Mouse (Mus musculus) midbrain, embryonic 10.5 days (tissue): ENCODE measurements around the gene Glrp1. TPM values are rescaled to one million over a fixed set of nuclear protein-coding genes. Genes with fewer than 3 reads are reported as not detected.
A peak's percentile ranks its signal among the peaks of the same experiment; 100 is the strongest.

Source experiments
- DNase-seq: peaks from one replicate; pipeline ENCODE4 v3.0.0-alpha.2; 2017; ENCODE audit warnings: low spot score
- H3K27ac ChIP-seq: fragments of 300-500 bp; sonication (generic); replicated peaks from 2 replicates; pipeline ENCODE4 v1.5.1; 2016; ENCODE audit warnings: mild to moderate bottlenecking
- H3K27me3 ChIP-seq: fragments of 300-500 bp; sonication (generic); 2 replicates; pipeline ENCODE4 v1.6.1; 2016; ENCODE audit warnings: low read depth, mild to moderate bottlenecking; ENCODE audit not compliant: poor library complexity, severe bottlenecking
- H3K36me3 ChIP-seq: fragments of 300-500 bp; sonication (generic); 2 replicates; pipeline ENCODE4 v1.6.1; 2016; ENCODE audit warnings: mild to moderate bottlenecking, moderate library complexity
- H3K4me1 ChIP-seq: fragments of 300-500 bp; sonication (generic); 2 replicates; pipeline ENCODE4 v1.6.1; 2016
- H3K4me3 ChIP-seq: fragments of 300-500 bp; sonication (generic); 2 replicates; pipeline ENCODE4 v1.5.1; 2016; ENCODE audit warnings: mild to moderate bottlenecking, moderate library complexity
- H3K9me3 ChIP-seq: fragments of 300-500 bp; sonication (generic); replicated peaks from 2 replicates; pipeline ENCODE4 v1.6.1; 2016; ENCODE audit warnings: mild to moderate bottlenecking
- WGBS: fragments of 180-500 bp; shearing (Covaris S2); methylation state at CpG from one replicate; pipeline ENCODE4 v1.1.7; 2016; 5-methylcytosine and 5-hydroxymethylcytosine counted together
- polyA plus RNA-seq: library from polyadenylated mRNA; unstranded; fragments of >200 nt; fragmentation: Nextera tagmentation; extraction: Ambion mirVana; gene quantifications from 2 replicates; pipeline ENCODE4 v1.2.1, GENCODE M21; 2016

Gene Glrp1
- polyA plus RNA-seq = not detected in 2 replicates

- no peaks in the 10 kb centered on the region for H3K36me3 ChIP-seq
- DNase-seq = no peak
- WGBS = 88% methylated on average over 8 of the region's 8 CpGs
- H3K4me1 ChIP-seq = peaks cover 21% of the 10 kb centered on the region
- no peak within 1 kb of the TSS for H3K27ac ChIP-seq
- no peaks in the 10 kb centered on the region for H3K9me3 ChIP-seq
- 0 out of 2 replicates have a peak, but pooled peaks cover 6% of the 10 kb centered on the region for H3K27me3 ChIP-seq
- H3K4me3 ChIP-seq = no peak within 1 kb of the TSS
Observed at GRCm38 (mm10) chr1:88509789-88510188, at the start of gene Glrp1. TSS of gene Glrp1 (minus strand) at chr1:88510066.

DNA sequence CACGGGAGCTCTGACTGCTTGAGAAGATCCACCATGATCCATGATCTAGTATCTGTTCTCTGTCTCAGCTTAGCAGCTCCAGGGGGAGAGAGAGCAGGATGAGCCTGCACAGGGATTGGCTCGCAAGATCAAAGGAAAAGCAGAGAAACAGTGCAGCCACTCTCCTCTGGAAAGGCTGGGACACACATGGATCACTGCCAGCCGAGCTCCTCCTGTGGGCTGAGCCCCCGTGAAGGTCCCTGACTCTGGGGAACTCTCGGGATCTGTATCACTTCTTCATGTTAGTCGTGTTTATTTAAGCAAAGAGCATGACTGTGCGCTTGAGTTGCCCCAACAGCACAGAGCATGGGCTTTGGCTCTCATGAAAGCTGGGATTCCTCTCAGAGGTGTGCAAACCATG, 49.4 kb upstream of the Glrp1 start:
- 18% methylated on average over 7 of the region's 7 CpGs for WGBS
- Histone ChIP-seq H3K4me3 (no peak overlapping the region), H3K27ac (peak overlapping the region; percentile 65), H3K27me3 (peaks cover 7% of the 10 kb centered on the region; the same call in 1 of the 2 replicates), H3K9me3 (peaks cover 3% of the 10 kb centered on the region; the same call in 1 of the 2 replicates), H3K4me1 (peaks cover 18% of the 10 kb centered on the region), H3K36me3 (no peaks in the 10 kb centered on the region)
- DNase-seq = peak; percentile 30

DNA sequence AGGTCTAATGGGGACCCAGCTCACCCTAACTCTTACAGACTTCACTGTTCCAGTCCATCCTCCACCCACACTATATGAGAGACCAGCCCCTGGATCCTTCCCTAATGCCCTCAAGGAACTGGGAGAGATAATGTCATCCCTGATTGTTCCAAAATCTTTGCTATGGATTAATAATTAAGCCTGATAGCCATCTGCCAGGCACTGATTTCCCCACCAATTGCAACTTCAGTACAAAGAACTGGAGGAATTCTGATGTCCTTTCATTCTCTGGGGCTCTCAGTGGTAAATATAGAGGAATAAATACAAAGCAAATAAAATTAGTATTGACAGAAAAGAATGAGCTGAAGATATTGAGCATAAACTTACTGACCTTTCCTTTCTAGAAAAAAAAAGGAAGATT, 48.9 kb upstream of the Glrp1 start:
- H3K4me3 ChIP-seq = no peak overlapping the region
- no peak for DNase-seq
- H3K27ac ChIP-seq = peak overlapping the region; percentile 65; the same call in 1 of the 2 replicates
- no peaks in the 10 kb centered on the region for H3K36me3 ChIP-seq
- peaks cover 2% of the 10 kb centered on the region; the same call in 1 of the 2 replicates for H3K27me3 ChIP-seq
- H3K9me3 ChIP-seq = peaks cover 3% of the 10 kb centered on the region; the same call in 1 of the 2 replicates
- H3K4me1 ChIP-seq = peaks cover 18% of the 10 kb centered on the region

GRCm38 (mm10) chr1:88556401-88556800, 46.5 kb upstream of the Glrp1 start:
- Histone ChIP-seq H3K27me3 (no peaks in the 10 kb centered on the region), H3K4me3 (no peak overlapping the region), H3K36me3 (no peaks in the 10 kb centered on the region), H3K9me3 (peaks cover 3% of the 10 kb centered on the region; the same call in 1 of the 2 replicates), H3K4me1 (peaks cover 23% of the 10 kb centered on the region), H3K27ac (no peak overlapping the region)
- 91% methylated on average over 11 of the region's 11 CpGs for WGBS
- DNase-seq = no peak

GRCm38 (mm10) chr1:88553500-88554187, 43.8 kb upstream of the Glrp1 start:
- DNase-seq = no peak
- WGBS = 54% methylated on average over 7 of the region's 7 CpGs
- H3K36me3 ChIP-seq = no peaks in the 10 kb centered on the region
- H3K27me3 ChIP-seq = no peaks in the 10 kb centered on the region
- H3K4me3 ChIP-seq = no peak overlapping the region
- peaks cover 10% of the 10 kb centered on the region for H3K4me1 ChIP-seq
- peaks cover 3% of the 10 kb centered on the region; the same call in 1 of the 2 replicates for H3K9me3 ChIP-seq
- no peak overlapping the region for H3K27ac ChIP-seq

GRCm38 (mm10) chr1:88549263-88549662, 39.4 kb upstream of the Glrp1 start:
- H3K36me3 ChIP-seq = no peaks in the 10 kb centered on the region
- H3K27ac ChIP-seq = no peak overlapping the region
- H3K4me3 ChIP-seq = no peak overlapping the region
- H3K4me1 ChIP-seq = peaks cover 8% of the 10 kb centered on the region
- DNase-seq = no peak
- no peaks in the 10 kb centered on the region for H3K9me3 ChIP-seq
- no peaks in the 10 kb centered on the region for H3K27me3 ChIP-seq
- WGBS = 86% methylated on average over 1 of the region's 1 CpGs

DNA sequence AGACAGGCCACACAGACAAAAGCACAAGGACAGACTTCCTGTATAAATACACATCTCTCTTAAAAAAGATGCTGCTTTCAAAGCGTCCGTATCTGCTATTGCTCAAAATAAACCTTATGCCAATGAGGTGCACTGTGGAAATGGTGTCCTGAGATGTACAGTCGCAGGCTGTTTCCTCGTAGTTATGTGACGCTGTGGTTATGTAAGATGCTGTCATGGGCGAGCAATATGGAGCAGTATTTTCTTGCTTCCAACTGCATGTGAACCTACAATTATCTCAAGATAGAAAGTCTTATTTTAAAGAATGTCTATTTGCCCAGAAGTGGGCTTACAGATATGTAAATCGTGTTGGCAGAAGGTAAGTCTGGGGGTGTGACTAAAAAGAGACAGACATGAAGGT, 37.3 kb upstream of the Glrp1 start:
- DNase-seq = no peak
- no peaks in the 10 kb centered on the region for H3K36me3 ChIP-seq
- 85% methylated on average over 7 of the region's 7 CpGs for WGBS
- H3K27me3 ChIP-seq = no peaks in the 10 kb centered on the region
- no peaks in the 10 kb centered on the region for H3K9me3 ChIP-seq
- no peak overlapping the region for H3K27ac ChIP-seq
- no peaks in the 10 kb centered on the region for H3K4me1 ChIP-seq
- H3K4me3 ChIP-seq = no peak overlapping the region

GRCm38 (mm10) chr1:88543608-88544007, 33.7 kb upstream of the Glrp1 start:
- no peaks in the 10 kb centered on the region for H3K9me3 ChIP-seq
- H3K4me3 ChIP-seq = no peak overlapping the region
- WGBS = 68% methylated on average over 4 of the region's 4 CpGs
- no peak overlapping the region for H3K27ac ChIP-seq
- H3K4me1 ChIP-seq = no peaks in the 10 kb centered on the region
- H3K27me3 ChIP-seq = no peaks in the 10 kb centered on the region
- no peak for DNase-seq
- H3K36me3 ChIP-seq = no peaks in the 10 kb centered on the region

DNA sequence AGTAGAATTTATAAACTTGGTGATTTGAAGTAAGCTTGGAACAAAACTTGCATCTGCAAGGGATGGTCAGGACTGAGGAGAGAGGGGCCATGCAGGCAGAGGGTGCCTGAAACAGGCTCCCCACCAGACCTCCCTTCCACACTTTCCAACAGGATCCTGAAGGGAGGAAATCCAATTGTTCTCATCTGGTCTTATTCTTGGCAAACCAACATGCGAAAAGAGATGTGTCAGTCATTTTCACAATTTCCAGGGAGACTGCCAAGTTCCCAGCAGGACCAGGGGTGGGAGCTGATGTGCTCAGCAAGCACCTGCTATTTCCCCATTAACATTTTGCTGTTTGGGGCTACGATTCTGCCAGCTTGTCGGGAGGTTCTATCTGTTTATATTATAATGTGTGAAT, 30.0 kb upstream of the Glrp1 start:
- Histone ChIP-seq H3K36me3 (no peaks in the 10 kb centered on the region), H3K9me3 (no peaks in the 10 kb centered on the region), H3K27ac (no peak overlapping the region), H3K4me3 (no peak overlapping the region), H3K4me1 (no peaks in the 10 kb centered on the region), H3K27me3 (no peaks in the 10 kb centered on the region)
- 81% methylated on average over 3 of the region's 3 CpGs for WGBS
- DNase-seq = no peak

- H3K27me3 ChIP-seq = no peaks in the 10 kb centered on the region
- H3K4me3 ChIP-seq = no peak overlapping the region
- no peaks in the 10 kb centered on the region for H3K36me3 ChIP-seq
- H3K9me3 ChIP-seq = no peaks in the 10 kb centered on the region
- WGBS = 92% methylated on average over 7 of the region's 7 CpGs
- H3K27ac ChIP-seq = no peak overlapping the region
- no peak for DNase-seq
- no peaks in the 10 kb centered on the region for H3K4me1 ChIP-seq
Observed at GRCm38 (mm10) chr1:88539256-88539655, 29.4 kb upstream of the Glrp1 start.

GRCm38 (mm10) chr1:88536308-88536707, 26.4 kb upstream of the Glrp1 start:
- H3K9me3 ChIP-seq = no peaks in the 10 kb centered on the region
- 80% methylated on average over 1 of the region's 1 CpGs for WGBS
- no peaks in the 10 kb centered on the region for H3K4me1 ChIP-seq
- H3K36me3 ChIP-seq = no peaks in the 10 kb centered on the region
- no peak overlapping the region for H3K4me3 ChIP-seq
- H3K27me3 ChIP-seq = no peaks in the 10 kb centered on the region
- H3K27ac ChIP-seq = no peak overlapping the region
- no peak for DNase-seq

- WGBS = 83% methylated on average over 5 of the region's 5 CpGs
- no peak for DNase-seq
- no peaks in the 10 kb centered on the region for H3K27me3 ChIP-seq
Observed at GRCm38 (mm10) chr1:88534091-88534490, 24.2 kb upstream of the Glrp1 start.

DNA sequence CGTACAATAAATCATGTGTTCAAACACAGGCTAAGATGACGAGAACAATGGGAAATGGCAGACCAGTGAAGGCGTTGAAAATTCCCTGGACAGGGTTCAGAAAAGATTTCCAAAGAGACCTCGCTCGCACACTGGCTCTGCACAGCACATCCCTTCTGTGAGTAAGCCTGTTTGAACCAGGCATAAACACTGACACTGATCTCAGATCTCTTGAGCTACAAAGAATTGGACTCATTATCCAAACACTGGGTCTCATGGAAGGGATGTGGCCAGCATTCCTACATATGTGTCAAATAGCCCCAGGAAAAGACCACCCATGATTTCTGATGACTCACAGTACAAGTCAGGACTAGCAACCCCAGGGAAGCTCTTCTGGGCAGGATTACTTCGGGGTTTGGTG, 16.3 kb upstream of the Glrp1 start:
- Histone ChIP-seq H3K4me1 (peaks cover 11% of the 10 kb centered on the region), H3K27me3 (no peaks in the 10 kb centered on the region), H3K27ac (no peak overlapping the region), H3K36me3 (no peaks in the 10 kb centered on the region), H3K4me3 (no peak overlapping the region), H3K9me3 (no peaks in the 10 kb centered on the region)
- WGBS = 71% methylated on average over 6 of the region's 6 CpGs
- no peak for DNase-seq

More at GRCm38 (mm10) chr1:88534091-88534490, 24.2 kb upstream of the Glrp1 start:
- Histone ChIP-seq H3K9me3 (no peaks in the 10 kb centered on the region), H3K4me1 (no peaks in the 10 kb centered on the region), H3K36me3 (no peaks in the 10 kb centered on the region), H3K27ac (no peak overlapping the region), H3K4me3 (no peak overlapping the region)
